Mouse (Mus musculus): ENCODE results near the gene Erbb3.
"Not testable (repeated sequence)": the region's sequence is repeated elsewhere in the genome, so short reads cannot be mapped to it uniquely, and the experiment has no call there.

The Erbb3 gene

GRCm38 (mm10) chr10:128556963-128557362 lies 32.5 kb downstream of the Erbb3 start:
- DNase-seq (ENCODE audit: low read depth, low spot score) = no peak

GRCm38 (mm10) chr10:128556286-128556685 lies 33.2 kb downstream of the Erbb3 start:
- DNase-seq (ENCODE audit: low read depth, low spot score) = peak; percentile 57

- DNase-seq (ENCODE audit: low read depth, low spot score) = not testable (repeated sequence)
These were observed 33.9 kb downstream of the Erbb3 start for GRCm38 (mm10) chr10:128555567-128555966.

GRCm38 (mm10) chr10:128550144-128550823 lies 39.2 kb downstream of the Erbb3 start:
- not testable (repeated sequence) for DNase-seq (ENCODE audit: low read depth, low spot score)

GRCm38 (mm10) chr10:128549682-128550057 lies 39.8 kb downstream of the Erbb3 start:
- not testable (repeated sequence) for DNase-seq (ENCODE audit: low read depth, low spot score)

- DNase-seq (ENCODE audit: low read depth, low spot score) = peak; percentile 98
These were observed 40.3 kb downstream of the Erbb3 start, which contains the start of gene Rpl41 for GRCm38 (mm10) chr10:128548947-128549681. Gene Rpl41, minus strand, starts transcription at chr10:128549305.

GRCm38 (mm10) chr10:128548051-128548791 lies 41.2 kb downstream of the Erbb3 start:
- DNase-seq (ENCODE audit: low read depth, low spot score) = not testable (repeated sequence)

- DNase-seq (ENCODE audit: low read depth, low spot score) = peak; percentile 100
These were observed 42.0 kb downstream of the Erbb3 start, which contains the start of gene Zc3h10 for GRCm38 (mm10) chr10:128547361-128548032. Gene Zc3h10, minus strand, starts transcription at chr10:128547774.

GRCm38 (mm10) chr10:128546787-128547186 lies 42.7 kb downstream of the Erbb3 start:
- DNase-seq (ENCODE audit: low read depth, low spot score) = no peak

- peak; percentile 72 for DNase-seq (ENCODE audit: low read depth, low spot score)
These were observed 43.1 kb downstream of the Erbb3 start for GRCm38 (mm10) chr10:128546361-128546760.

GRCm38 (mm10) chr10:128545570-128545898 lies 43.9 kb downstream of the Erbb3 start:
- no peak for DNase-seq (ENCODE audit: low read depth, low spot score)

- DNase-seq (ENCODE audit: low read depth, low spot score) = no peak
These were observed 44.5 kb downstream of the Erbb3 start for GRCm38 (mm10) chr10:128544674-128545569.

GRCm38 (mm10) chr10:128544151-128544657 lies 45.2 kb downstream of the Erbb3 start:
- DNase-seq (ENCODE audit: low read depth, low spot score) = no peak

GRCm38 (mm10) chr10:128543100-128543499 lies 46.4 kb downstream of the Erbb3 start:
- no peak for DNase-seq (ENCODE audit: low read depth, low spot score)

- DNase-seq (ENCODE audit: low read depth, low spot score) = no peak
These were observed 51.0 kb downstream of the Erbb3 start for GRCm38 (mm10) chr10:128538340-128538870.

- peak; percentile 97 for DNase-seq (ENCODE audit: low read depth, low spot score)
These were observed 53.0 kb downstream of the Erbb3 start for GRCm38 (mm10) chr10:128536266-128536940.

GRCm38 (mm10) chr10:128535624-128536265 lies 53.7 kb downstream of the Erbb3 start:
- DNase-seq (ENCODE audit: low read depth, low spot score) = no peak

- no peak for DNase-seq (ENCODE audit: low read depth, low spot score)
These were observed 54.2 kb downstream of the Erbb3 start for GRCm38 (mm10) chr10:128535206-128535605.

Data from A20 (cell line).